Mouse (Mus musculus): ENCODE measurements around the gene Olfr412.

GRCm38 (mm10) chr11:74404216-74404615 lies 42.3 kb downstream of the Olfr412 start:
- TF ChIP-seq POLR2A (IDR thresholded peaks at IDR 0.05; ENCODE audit: borderline replicate concordance, extremely low read depth, insufficient read depth, insufficient read length, poor library complexity, severe bottlenecking) (no peak), CTCF (IDR thresholded peaks at IDR 0.05; ENCODE audit: borderline replicate concordance, extremely low read depth, insufficient read depth, insufficient read length) (no peak)

Data from brain, embryonic 14.5 days (tissue).